Mouse (Mus musculus): ENCODE measurements around the gene Net1.

- TF ChIP-seq CTCF (IDR thresholded peaks at IDR 0.05; ENCODE audit: low read depth) (no peak), EP300 (IDR thresholded peaks at IDR 0.05; ENCODE audit: low read depth) (no peak)
Observed at GRCm38 (mm10) chr13:3890061-3890460, 28.0 kb downstream of the Net1 start.

Measured in liver, postnatal 0 days (tissue).